Mouse (Mus musculus) ovary, postnatal 10 days (tissue): Measurements from ENCODE around the gene Gm10762.
A peak's percentile ranks its signal among the peaks of the same experiment; 100 is the strongest.
"Not testable (repeated sequence)": the region's sequence is repeated elsewhere in the genome, so short reads cannot be mapped to it uniquely, and the experiment has no call there.

ENCODE experiments used
- DNase-seq: peaks from one replicate; pipeline ENCODE4 v3.0.0; 2022; ENCODE audit warnings: low spot score

Gm10762 gene

DNA sequence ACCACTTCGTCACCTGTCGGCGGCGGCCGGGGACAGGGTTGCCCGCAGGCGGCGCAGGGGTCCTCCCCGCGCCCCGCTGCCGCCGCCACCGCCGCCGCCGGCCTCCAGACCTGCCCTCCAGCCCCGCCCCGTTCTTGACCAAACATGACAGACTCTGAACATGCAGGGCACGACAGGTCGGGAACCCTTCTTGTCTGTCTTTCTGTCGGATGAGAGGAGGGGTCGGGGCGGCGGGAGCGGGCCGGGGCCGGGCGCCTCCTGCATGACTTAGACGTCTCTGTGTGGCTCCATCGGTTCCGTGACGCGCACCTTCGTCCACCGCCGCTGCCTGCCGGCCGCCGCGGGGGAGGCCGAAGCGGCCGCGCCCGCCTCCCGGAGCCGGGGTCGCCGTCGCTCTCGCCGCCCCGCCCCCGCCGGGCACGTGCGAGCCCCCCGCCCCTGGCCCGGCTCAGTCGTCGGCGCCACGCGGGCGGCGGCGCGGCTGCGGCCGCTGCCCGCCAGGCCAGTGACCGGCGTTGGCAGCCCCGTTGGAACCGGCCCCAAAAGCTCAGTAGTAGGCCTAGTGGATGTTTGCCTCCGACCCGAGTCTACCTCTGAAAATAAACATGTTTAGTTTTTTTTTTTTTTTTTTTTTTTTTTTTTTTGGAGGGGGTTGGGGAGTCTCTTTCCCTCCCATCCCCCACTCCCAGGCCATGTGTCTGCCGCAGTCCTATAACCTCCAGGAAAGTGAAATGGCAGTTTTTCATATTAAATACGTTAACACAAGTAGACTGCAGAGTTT, at the start of gene Gm10762:
Gm10762 (minus strand) TSS at position 65 of the 781 bp plus-strand sequence.
- peak; percentile 77 for DNase-seq

DNA sequence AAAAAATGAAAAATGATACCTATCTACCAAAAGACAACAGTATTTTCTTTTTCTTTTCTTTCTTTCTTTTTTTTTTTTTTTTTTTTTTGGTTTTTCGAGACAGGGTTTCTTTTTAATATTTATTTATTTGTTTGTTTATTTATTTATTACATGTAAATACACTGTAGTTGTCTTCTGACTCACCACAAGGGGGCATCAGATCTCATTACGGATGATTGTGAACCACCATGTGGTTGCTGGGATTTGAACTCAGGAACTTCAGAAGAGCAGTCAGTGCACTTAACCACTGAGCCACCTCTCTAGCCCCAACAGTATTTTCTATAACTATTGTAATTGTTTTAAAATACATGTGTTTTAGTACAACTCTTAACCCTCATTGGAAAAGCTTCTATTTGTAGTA, 41.3 kb upstream of the Gm10762 start:
- DNase-seq = not testable (repeated sequence)

DNA sequence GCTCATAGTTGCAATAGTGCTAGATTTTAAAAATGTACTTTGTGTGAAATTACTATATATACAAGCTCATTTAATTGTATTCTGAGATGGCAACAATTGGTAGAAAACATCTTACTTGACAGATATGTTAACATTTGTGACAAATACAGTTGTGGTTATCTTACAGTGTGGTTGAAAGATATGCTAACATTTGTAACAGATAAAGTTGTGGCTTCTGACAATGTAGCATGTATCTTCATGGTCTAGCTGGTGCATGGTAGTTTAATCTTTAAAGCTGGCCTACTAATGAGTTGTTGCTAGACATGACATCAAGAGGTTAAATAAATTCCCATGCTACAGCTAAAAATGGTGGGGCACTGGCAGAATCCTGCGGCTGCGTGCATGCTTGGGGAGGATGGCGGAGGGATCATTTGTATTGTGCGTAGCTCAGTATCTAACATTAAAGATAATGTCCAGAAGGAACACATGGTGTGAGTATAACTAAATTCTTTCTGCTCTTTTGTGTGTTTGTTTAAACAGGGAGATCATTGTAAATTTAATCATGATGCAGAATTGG, 38.7 kb upstream of the Gm10762 start:
- no peak for DNase-seq

DNA sequence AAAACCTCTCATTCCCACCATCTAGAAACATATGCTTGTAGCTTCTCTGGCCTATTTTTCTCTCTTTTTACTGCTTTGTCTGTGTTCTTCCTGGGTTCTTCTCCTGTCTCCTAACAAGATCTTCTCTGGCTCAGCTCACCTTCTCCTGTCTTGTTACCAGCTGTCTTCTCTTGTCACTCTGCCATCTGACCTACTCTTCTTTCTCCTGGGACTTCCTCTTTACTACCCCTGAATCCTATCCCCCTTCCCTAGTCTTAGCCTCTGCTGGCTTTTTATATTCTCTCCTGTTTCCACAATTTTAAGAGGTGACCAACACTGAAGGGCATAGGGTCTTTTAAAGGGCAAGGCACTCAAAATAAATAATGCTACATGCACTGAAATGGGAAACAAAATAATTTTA, 37.3 kb upstream of the Gm10762 start:
- no peak for DNase-seq

DNA sequence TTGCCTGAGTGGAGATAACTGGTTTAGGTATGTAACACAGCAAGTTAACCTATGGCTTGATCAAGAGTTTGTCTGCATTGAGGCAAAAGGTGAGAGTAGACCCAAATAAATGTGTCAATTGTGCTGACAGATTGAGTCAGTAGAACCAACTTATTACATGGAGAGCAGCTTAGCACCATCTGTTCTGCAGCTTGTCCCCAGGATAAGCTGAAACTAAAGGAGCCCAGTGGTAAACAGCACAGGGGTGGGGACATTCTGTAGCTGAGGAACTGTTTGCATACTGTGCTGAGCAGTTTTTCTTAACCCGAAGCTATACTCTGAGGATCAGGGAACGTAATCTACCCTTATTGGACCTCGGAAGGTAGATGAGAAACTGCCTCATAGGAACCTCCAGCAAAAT, 17.2 kb upstream of the Gm10762 start:
- DNase-seq = no peak

DNA sequence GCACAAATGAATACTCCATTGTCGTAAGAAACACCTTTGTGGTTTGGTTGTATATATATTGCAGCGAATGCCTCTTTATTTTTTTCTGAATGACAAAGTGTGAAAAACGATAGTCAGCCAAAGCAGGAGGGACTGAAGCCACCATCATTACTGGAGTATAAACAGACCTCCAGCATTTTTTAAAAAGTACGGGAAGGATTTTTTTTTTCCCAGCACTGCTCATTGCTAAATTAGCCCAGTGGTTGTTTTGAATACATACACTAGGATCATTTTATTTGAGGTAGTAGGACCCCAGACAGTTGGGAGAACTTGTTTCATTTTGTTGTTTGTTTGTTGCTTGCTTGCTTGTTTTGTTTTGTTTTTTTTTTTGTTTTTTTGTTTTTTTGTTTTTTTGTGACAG, 8.0 kb upstream of the Gm10762 start:
- DNase-seq = no peak

DNA sequence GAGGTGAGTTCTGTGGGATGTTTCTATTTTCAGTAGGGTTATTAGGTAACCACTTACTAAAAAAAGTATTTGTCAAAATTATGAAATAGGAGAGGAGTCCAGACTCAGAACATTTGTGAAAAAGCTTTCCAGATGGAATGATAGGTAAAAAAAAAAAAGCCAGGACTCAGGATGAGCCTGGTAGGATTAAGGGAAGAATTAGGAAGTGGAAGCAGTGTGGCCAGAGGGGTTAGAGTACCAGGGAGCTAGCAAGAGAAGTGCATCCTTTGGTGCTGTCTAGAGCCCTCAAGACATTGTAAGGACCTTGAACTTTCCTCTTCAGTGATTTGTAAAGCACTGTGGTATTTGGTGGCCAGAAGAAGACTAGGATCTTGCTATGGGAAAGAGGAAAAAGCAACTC, 4.8 kb upstream of the Gm10762 start:
- no peak for DNase-seq

DNA sequence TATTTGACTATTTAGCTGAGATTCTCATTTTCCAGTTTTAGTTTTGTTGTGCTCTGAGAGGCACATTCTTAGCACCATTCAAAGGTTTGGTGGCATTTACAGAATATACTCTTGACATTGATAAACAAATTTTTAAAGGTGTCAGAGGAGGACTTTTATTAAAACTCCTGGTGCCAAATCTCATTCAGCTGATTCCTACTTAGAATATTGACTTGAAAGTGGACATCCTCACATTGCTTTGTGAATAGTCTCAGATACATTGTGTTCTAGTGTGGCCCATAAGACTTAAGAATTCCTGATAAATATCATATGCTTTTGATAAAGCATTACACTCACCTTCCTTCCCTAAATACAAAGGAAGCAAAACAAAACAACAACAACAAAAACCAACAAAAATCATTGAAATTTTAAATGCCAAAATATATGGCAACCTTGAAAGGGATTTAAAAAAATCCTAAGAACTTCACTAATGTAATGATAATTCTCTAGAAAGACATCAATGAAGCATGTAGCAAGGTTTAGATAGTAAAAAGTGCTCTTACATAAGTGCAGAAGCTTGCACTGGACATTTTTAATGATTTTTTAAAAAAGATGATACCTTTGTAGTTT, 1.1 kb upstream of the Gm10762 start:
- no peak for DNase-seq

DNA sequence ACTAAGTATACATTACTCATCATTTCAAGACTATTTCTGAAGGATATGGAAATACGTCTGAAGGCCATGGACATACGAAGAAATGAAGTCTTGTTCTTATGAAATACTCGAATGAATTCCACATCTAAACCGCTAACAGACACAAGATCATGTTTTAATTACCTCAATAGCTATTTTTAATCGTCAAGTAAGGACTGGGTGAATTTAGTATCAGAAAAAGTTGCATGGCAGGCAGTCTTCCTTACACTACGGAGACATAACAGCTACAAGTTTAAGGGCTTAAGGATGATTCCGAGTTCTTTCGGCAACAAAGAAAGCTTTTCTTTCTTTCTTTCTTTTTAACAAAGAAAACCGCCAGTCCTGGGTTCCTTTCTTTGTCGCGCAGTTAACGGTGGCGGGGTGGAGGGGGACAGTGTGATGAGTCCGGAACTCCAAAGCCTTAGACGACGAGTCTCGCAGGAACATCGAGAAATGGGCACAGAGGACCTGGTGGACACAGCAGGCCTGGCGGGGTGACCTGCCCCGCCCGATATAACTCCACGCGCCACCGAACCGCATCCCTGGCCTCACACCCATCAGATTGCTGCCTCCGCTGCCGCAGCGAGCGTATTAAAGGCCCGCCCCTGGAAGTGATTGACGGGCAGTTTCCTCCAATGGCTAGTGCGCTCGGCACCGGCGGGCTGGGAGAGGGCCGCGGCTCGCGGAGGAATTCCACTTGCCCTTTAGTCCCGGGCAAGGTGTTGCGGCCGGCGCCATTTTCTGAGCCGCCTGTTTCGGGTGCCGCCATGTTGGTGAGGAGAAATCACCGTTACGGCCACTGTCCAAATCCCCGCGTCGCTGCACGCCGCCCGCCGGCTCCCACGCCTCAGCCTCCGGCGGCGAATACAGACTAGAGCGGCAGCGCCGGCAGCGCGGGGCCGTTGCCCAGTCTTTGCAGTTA, 614 bp downstream of the Gm10762 start, which contains the start of gene Zc3h6:
Zc3h6 (plus strand) TSS at position 762 of the 940 bp plus-strand sequence.
- peak; percentile 98 for DNase-seq

DNA sequence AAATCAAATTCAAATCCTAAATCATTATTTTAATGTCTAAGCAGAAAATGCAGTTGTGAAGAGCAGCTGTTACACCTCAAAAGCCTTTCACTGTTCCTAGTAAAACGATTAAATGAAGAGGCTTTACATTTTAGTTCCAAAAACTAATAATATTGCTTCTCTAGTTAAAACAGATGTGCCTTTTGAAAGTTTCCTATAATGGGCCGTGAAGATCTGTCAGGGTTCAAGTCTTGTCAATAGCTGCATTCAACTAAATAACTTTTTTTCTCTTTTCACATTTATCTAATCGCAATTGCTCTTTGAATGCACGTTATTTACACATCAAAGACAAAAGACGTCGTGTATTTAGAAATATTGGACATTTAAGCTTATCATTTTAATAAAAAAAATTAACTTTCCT, 1.3 kb downstream of the Gm10762 start:
- DNase-seq = no peak

DNA sequence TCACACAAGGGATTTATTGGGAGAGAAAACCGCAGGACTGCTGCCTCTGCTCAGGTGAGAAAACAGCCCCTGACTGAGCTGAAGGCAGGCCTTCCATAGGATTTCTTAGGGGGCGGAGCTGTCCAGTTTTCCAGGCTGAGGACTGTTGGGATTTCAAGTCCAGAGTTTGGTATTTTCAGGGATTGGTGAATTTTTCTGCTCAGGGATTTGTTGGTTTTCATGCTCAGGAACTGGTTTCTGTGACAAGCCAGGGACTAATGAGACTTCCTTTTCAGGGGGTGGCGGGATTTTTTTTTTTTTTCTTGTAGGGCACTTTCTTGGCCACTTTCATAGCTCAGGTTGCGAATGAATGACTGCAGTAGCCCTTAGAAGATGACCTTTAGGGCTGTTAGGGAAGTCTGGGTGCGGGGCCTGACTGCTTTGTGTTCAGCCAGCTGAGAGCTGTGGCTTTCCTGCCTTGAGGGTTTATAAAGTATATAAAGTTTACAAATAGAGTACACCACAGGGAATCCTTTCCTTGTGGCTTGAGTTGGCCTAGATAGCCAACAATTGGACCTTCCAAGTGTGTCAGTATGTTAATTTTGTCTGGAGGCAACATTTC, 1.9 kb downstream of the Gm10762 start:
- no peak for DNase-seq

DNA sequence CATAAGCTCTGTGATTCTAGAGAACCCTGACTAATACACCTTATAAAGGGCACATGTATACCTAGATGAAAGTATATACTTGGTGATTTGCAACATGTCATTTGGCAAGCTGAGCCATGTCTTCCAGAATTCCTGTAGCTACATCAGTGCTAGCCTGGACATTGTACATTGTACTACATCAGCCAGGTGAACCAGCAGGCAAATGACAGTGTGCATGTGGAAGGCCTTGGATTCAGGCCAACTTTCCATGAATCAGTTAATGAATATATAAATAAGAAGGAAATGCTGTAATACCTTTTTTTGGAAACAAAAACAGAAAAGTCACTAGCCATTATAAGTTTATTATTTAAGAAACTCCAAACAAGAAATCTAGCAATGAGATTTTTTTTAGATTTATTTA, 13.3 kb downstream of the Gm10762 start:
- DNase-seq = no peak

DNA sequence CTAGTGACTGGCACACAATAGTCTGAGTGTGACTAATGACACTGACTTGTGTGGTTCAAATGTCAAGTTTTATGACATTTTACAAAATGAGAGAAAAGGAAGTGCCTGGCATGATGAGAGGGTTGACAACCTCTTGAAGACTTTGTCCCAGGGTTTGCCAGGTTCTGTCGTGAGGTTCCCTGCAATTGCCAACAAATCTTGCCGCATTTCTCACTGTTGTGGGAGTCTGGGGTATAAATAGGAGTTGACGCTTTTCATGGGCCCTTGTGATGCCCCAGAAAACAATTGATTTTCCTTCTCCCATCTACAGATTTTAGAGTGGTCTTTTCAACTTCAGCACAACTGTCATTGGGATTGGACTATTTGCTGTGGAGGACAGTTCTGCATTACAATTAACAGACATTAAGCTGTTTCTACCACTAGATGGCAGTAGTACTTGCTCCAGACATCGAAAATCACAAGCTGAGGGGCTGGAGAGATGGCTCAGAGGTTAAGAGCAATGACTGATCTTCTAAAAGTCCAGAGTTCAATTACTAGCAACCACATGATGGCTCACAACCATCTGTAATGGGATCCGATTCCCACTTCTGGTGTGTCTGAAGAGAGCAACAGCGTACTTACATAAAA, 19.4 kb downstream of the Gm10762 start:
- no peak for DNase-seq

DNA sequence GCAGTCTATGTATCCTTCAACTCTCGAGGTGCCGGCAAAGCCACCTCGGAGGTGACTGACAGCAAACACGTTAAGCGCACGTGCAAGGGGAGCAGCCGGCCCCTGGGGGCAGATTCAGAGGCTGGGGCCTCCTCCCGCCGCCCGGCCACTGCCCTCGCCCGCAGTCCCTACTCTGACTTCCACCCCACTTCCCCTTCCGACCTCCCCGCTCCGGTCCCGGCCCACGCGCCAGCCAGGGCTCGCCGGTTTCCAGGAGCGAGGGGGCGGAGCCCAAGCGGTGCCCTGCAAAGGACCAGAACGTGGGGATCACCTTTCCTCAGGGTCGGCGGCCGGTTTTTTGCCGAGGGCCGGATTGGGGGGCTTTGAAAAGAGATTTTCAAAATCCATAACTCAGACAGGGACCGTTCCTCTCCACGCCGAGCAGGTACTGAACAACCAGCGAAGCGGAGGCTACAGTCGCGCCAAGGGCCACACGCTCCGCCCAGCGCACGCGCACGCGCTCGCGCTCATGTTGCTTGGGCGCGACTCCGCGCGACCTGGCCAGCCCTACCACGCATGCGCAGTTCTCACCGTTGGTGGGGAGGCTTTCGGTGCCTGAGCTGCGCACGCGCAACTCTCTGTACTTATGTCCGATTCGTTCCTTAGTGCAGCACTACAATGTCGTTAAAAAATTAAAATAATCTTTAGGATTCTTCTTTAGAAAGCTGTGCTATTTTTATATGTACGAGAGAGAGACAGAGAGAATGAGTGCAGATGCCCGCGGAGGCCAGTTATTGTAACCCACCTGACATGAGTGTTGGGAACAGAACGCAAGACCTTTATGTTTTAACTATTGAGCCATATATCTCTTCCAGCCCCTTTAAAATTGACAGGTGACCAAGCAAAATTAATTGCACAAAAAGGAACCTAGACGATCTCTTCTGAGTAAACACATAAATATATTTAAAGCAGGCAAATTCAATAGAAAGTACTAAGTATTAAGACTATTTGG, 23.7 kb downstream of the Gm10762 start, which contains the start of gene Zc3h8:
Zc3h8 (minus strand) TSS at position 540 of the 991 bp plus-strand sequence.
- peak; percentile 85 for DNase-seq

DNA sequence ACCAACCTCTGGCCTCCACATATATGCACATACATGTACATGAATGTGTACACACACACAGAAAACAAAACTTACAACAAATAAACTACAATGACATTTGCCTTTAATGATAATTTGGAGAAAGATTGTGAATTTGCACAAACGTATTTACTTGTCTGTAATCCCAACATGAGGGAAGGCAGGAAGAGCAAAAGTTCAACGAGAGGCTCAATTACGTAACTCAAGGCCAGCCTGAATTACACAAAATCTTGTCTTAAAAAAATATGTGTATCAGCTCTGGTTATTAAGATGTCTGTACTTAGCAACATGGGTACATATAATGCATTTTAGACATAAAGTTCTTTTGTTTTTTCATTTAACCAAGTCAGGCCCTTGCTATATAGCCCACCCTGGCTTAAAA, 31.3 kb downstream of the Gm10762 start:
- no peak for DNase-seq

DNA sequence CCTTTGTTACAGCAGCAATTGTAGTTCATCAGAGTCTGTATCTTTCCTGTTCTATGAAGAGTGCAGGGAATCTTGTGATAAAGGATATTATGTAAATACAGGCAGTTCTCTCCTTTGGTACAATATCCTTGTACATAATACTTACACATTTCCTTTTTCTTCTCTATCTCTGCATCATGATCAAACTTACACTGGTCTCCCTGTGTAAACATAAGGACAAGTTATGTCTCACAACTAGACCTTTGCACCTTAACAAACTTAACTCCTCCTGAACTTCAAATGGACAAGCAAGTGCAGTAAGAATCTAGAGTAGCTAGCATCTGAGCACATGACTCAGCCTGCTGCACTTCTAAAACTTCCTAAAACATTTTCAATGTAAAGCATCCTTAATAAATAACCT, 36.8 kb downstream of the Gm10762 start:
- no peak for DNase-seq

DNA sequence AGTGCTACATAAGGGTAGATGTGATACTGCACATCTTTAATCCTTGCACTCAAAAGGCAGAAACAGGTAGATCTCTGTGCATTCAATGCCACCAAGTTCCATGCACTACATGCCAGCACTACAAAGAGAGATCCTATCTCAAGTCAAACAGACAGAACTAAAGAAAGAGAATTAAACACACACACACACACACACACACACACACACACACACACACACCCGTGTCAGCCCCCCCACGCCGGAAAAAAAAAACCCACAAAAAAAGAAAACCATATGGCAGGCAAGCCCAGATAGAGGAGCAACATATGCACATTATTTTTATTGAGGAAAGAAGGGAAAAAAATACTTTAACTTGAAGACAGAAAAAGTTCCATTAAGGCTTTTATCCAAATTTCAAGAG, 39.1 kb downstream of the Gm10762 start:
- no peak for DNase-seq

DNA sequence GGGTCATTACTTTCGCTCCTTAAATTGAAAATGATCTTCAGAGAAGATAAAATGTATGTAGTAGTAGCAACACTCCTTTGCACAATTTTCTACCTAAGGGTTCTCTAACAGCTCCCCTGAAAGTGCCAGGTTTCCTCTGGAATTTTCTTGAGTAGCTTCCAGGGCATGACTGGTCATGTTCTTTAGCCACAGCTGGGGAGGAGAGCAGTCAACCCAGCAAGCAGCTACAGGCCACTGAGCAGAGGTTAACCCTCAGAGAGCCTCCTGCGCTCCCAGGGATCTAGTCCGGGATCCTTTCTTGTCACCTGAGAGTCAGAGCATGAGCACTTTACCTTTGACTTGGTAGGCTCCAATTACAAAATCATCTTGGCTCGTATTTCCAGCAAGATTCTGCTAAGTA, 42.7 kb downstream of the Gm10762 start:
- no peak for DNase-seq
